Mouse (Mus musculus): ENCODE data around the gene Slc37a1. TPM values are rescaled to one million over a fixed set of nuclear protein-coding genes. Genes with fewer than 3 reads are reported as not detected.
"Not testable (repeated sequence)": the region's sequence is repeated elsewhere in the genome, so short reads cannot be mapped to it uniquely, and the experiment has no call there.

The Slc37a1 gene
- polyA plus RNA-seq, 1 experiment = not detected

DNA sequence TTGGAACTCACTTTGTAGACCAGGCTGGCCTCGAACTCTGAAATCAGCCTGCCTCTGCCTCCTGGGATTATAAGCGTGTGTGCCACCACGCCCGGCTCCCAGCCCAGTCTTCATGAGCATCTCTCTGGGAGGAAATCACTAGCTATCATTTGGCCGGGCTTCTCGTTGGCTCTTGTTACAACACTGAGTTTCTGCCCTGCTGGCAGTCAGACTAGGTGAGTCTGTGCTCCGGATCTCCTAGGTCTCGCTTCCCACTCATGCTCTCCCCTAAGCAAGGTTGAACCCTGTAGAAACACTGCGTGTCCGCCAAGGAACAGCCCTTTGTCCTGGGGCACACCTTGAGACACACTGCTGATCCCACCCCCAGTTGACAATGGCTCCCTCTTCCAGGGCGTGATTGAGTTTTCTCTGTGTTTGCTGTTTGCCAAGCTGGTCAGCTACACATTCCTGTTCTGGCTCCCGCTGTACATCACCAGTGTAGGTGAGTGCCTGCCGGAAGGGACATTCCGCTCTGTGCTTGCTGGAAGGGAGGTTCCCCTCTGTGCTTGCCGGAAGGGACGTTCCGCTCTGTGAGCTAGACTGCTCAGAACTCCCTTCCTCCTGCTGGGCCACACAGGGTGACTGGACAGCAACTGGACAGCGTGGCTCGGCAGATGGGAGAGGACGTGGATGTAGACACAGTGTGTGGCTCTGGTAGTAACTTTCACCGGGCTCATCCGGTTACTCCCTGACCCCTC lies 48.9 kb downstream of the Slc37a1 start:
- H3K27ac ChIP-seq (ENCODE audit: insufficient read depth, low read depth, low read length) = no peak overlapping the region
- 86% methylated on average over 22 of the region's 22 CpGs for WGBS
- no peaks in the 10 kb centered on the region for H3K4me1 ChIP-seq (ENCODE audit: control insufficient read depth, insufficient read depth, low read length)
- TF ChIP-seq POLR2A (IDR thresholded peaks at IDR 0.05; ENCODE audit: insufficient read depth, low read depth, low read length) (no peak), CTCF (IDR thresholded peaks at IDR 0.05; ENCODE audit: insufficient read depth, low read depth, low read length) (no peak)
- H3K4me3 ChIP-seq (ENCODE audit: insufficient read depth, low read depth, low read length) = no peak overlapping the region

DNA sequence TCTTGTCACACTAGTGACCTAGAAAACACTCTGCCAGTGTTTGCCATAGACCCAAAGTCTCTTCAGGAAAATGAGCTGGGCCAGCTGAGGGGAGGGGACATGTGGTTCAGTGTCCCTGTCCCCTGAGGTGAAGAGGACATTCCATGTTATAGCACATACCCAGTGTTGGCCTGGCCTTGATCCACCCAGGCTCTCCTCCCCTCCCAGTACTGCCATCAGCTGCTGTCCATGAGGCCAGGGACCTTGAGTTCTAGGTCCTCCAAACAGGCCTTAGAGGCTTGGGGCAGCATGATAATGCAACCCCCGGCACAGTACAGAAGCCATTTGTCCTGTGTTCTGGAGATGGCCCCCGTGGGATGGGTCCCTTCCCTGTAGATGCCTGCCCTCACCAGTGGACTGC lies 53.2 kb downstream of the Slc37a1 start:
- TF ChIP-seq POLR2A (IDR thresholded peaks at IDR 0.05; ENCODE audit: insufficient read depth, low read depth, low read length) (no peak), CTCF (IDR thresholded peaks at IDR 0.05; ENCODE audit: insufficient read depth, low read depth, low read length) (no peak)
- H3K4me1 ChIP-seq (ENCODE audit: control insufficient read depth, insufficient read depth, low read length) = peaks cover 12% of the 10 kb centered on the region
- no peak overlapping the region for H3K27ac ChIP-seq (ENCODE audit: insufficient read depth, low read depth, low read length)
- WGBS = 97% methylated on average over 2 of the region's 2 CpGs
- H3K4me3 ChIP-seq (ENCODE audit: insufficient read depth, low read depth, low read length) = no peak overlapping the region

- 41% methylated on average over 6 of the region's 6 CpGs for WGBS
- H3K27ac ChIP-seq (ENCODE audit: insufficient read depth, low read depth, low read length) = no peak overlapping the region
These were observed 55.6 kb downstream of the Slc37a1 start for GRCm38 (mm10) chr17:31342191-31342590.

DNA sequence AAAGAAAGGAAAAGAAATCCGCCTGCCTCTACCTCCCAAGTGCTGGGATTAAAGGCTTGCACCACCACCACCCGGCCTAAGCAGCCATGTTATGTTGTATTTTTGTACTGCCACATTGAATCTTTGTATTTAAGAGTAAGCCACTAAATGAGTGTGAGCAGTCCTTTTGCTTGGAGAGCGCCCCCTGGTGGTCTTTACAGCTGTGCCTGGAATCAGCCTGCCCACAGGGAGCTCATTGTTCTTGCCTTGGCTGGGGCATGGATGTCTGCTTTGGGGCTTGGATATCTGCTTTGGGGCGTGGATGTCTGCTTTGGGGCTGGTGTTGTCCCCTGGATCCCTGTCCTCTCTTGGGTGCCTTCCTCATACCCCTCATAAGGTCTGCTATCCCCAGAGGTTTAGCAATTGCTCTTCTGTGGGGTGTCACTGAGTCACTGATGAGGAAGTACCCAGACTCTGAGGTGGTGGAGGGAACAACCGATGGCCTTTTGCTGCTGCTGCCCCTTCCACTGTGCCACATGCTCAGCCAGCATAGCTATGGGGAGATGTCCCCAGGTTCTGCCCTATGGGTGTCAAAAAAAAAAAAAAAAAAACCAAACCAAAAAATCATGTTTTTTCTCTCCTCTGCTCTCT lies 57.7 kb downstream of the Slc37a1 start:
- peak; percentile 86 for TF ChIP-seq CTCF (IDR thresholded peaks at IDR 0.05; ENCODE audit: insufficient read depth, low read depth, low read length)
- no peak for TF ChIP-seq POLR2A (IDR thresholded peaks at IDR 0.05; ENCODE audit: insufficient read depth, low read depth, low read length)
- no peak overlapping the region for H3K4me3 ChIP-seq (ENCODE audit: insufficient read depth, low read depth, low read length)
- peaks cover 13% of the 10 kb centered on the region for H3K4me1 ChIP-seq (ENCODE audit: control insufficient read depth, insufficient read depth, low read length)
- no peak overlapping the region for H3K27ac ChIP-seq (ENCODE audit: insufficient read depth, low read depth, low read length)
- WGBS = 51% methylated on average over 5 of the region's 5 CpGs

More at GRCm38 (mm10) chr17:31342191-31342590, 55.6 kb downstream of the Slc37a1 start:
- H3K4me1 ChIP-seq (ENCODE audit: control insufficient read depth, insufficient read depth, low read length) = peaks cover 12% of the 10 kb centered on the region
- H3K4me3 ChIP-seq (ENCODE audit: insufficient read depth, low read depth, low read length) = no peak overlapping the region
- no peak for TF ChIP-seq POLR2A (IDR thresholded peaks at IDR 0.05; ENCODE audit: insufficient read depth, low read depth, low read length)
- no peak for TF ChIP-seq CTCF (IDR thresholded peaks at IDR 0.05; ENCODE audit: insufficient read depth, low read depth, low read length)

DNA sequence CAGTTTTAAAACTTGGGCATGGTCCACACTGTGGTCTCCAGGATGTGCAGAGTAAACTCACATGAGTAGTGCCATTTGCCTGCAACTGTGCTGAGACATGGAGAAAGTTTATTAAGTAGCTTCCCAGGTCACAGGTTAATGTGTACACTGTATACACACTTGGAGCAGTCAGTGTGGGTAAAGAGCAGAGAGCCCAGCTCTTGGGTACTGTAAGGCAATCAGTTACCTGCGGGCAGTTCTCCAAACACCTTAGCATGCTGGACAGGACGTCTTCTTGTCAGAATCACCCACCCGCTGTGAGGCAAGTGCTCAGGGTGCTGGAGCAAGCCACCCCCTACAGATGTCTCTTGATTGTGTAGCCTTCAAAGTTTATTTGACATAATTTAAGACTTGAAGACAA lies 58.2 kb downstream of the Slc37a1 start:
- Histone ChIP-seq H3K27ac (ENCODE audit: insufficient read depth, low read depth, low read length) (no peak overlapping the region), H3K4me3 (ENCODE audit: insufficient read depth, low read depth, low read length) (no peak overlapping the region), H3K4me1 (ENCODE audit: control insufficient read depth, insufficient read depth, low read length) (peaks cover 15% of the 10 kb centered on the region)
- WGBS = 95% methylated on average over 3 of the region's 3 CpGs
- TF ChIP-seq POLR2A (IDR thresholded peaks at IDR 0.05; ENCODE audit: insufficient read depth, low read depth, low read length) = no peak
- no peak for TF ChIP-seq CTCF (IDR thresholded peaks at IDR 0.05; ENCODE audit: insufficient read depth, low read depth, low read length)

- H3K4me3 ChIP-seq (ENCODE audit: insufficient read depth, low read depth, low read length) = no peak overlapping the region
- no peak overlapping the region for H3K27ac ChIP-seq (ENCODE audit: insufficient read depth, low read depth, low read length)
- peaks cover 11% of the 10 kb centered on the region for H3K4me1 ChIP-seq (ENCODE audit: control insufficient read depth, insufficient read depth, low read length)
- TF ChIP-seq CTCF (IDR thresholded peaks at IDR 0.05; ENCODE audit: insufficient read depth, low read depth, low read length) = no peak
- no peak for TF ChIP-seq POLR2A (IDR thresholded peaks at IDR 0.05; ENCODE audit: insufficient read depth, low read depth, low read length)
- 83% methylated on average over 5 of the region's 5 CpGs for WGBS
These were observed 61.5 kb downstream of the Slc37a1 start for GRCm38 (mm10) chr17:31348129-31348528.

GRCm38 (mm10) chr17:31349388-31349787 lies 62.8 kb downstream of the Slc37a1 start:
- H3K4me3 ChIP-seq (ENCODE audit: insufficient read depth, low read depth, low read length) = no peak overlapping the region
- H3K4me1 ChIP-seq (ENCODE audit: control insufficient read depth, insufficient read depth, low read length) = peaks cover 11% of the 10 kb centered on the region
- TF ChIP-seq POLR2A (IDR thresholded peaks at IDR 0.05; ENCODE audit: insufficient read depth, low read depth, low read length) = no peak
- TF ChIP-seq CTCF (IDR thresholded peaks at IDR 0.05; ENCODE audit: insufficient read depth, low read depth, low read length) = no peak
- WGBS = 56% methylated on average over 12 of the region's 12 CpGs
- no peak overlapping the region for H3K27ac ChIP-seq (ENCODE audit: insufficient read depth, low read depth, low read length)

- Histone ChIP-seq H3K27ac (ENCODE audit: insufficient read depth, low read depth, low read length) (no peak overlapping the region), H3K4me1 (ENCODE audit: control insufficient read depth, insufficient read depth, low read length) (peaks cover 18% of the 10 kb centered on the region), H3K4me3 (ENCODE audit: insufficient read depth, low read depth, low read length) (no peak overlapping the region)
- 67% methylated on average over 8 of the region's 8 CpGs for WGBS
- no peak for TF ChIP-seq CTCF (IDR thresholded peaks at IDR 0.05; ENCODE audit: insufficient read depth, low read depth, low read length)
- TF ChIP-seq POLR2A (IDR thresholded peaks at IDR 0.05; ENCODE audit: insufficient read depth, low read depth, low read length) = no peak
These were observed 65.4 kb downstream of the Slc37a1 start for GRCm38 (mm10) chr17:31351984-31352383.

- H3K4me1 ChIP-seq (ENCODE audit: control insufficient read depth, insufficient read depth, low read length) = peaks cover 23% of the 10 kb centered on the region
- WGBS = 42% methylated on average over 2 of the region's 2 CpGs
- TF ChIP-seq POLR2A (IDR thresholded peaks at IDR 0.05; ENCODE audit: insufficient read depth, low read depth, low read length) = no peak
- TF ChIP-seq CTCF (IDR thresholded peaks at IDR 0.05; ENCODE audit: insufficient read depth, low read depth, low read length) = no peak
- H3K4me3 ChIP-seq (ENCODE audit: insufficient read depth, low read depth, low read length) = no peak overlapping the region
- H3K27ac ChIP-seq (ENCODE audit: insufficient read depth, low read depth, low read length) = no peak overlapping the region
These were observed 66.7 kb downstream of the Slc37a1 start for GRCm38 (mm10) chr17:31353255-31353654.

GRCm38 (mm10) chr17:31354684-31355083 lies 68.1 kb downstream of the Slc37a1 start:
- peaks cover 21% of the 10 kb centered on the region for H3K4me1 ChIP-seq (ENCODE audit: control insufficient read depth, insufficient read depth, low read length)
- WGBS = 73% methylated on average over 3 of the region's 3 CpGs
- not testable (repeated sequence) for H3K4me3 ChIP-seq (ENCODE audit: insufficient read depth, low read depth, low read length); H3K27ac ChIP-seq (ENCODE audit: insufficient read depth, low read depth, low read length)
